Mouse (Mus musculus) C2C12 (cell line): ENCODE data around the gene Dhh. TPM values are rescaled to one million over a fixed set of nuclear protein-coding genes. Genes with fewer than 3 reads are reported as not detected.

Experiments
- polyA plus RNA-seq: library from polyadenylated mRNA; unstranded; fragments of >200 nt; fragmentation: generic; extraction: Trizol; gene quantifications from one replicate; pipeline ENCODE4 v1.2.1, GENCODE M21; 2012; ENCODE audit warnings: missing spikeins

Dhh gene
- polyA plus RNA-seq, 1 experiment = 0.16 TPM

Other genes with a start within 250 kb of the Dhh start
- 140 TPM for gene Ddx23, start 235.6 kb downstream of the Dhh start, polyA plus RNA-seq
- 10.5 TPM for gene Rnd1, start 221.1 kb downstream of the Dhh start, polyA plus RNA-seq
- gene Ccdc65, start 190.3 kb downstream of the Dhh start, polyA plus RNA-seq = 0.48 TPM
- 103 TPM for gene Fkbp11, start 170.3 kb downstream of the Dhh start, polyA plus RNA-seq
- 126 TPM for gene Arf3, start 135.3 kb downstream of the Dhh start, polyA plus RNA-seq
- gene Wnt10b, start 120.4 kb downstream of the Dhh start, polyA plus RNA-seq = 14.5 TPM
- 0.09 TPM for gene Wnt1, start 108.7 kb downstream of the Dhh start, polyA plus RNA-seq
- 0.11 TPM for gene Ddn, start 89.0 kb downstream of the Dhh start, polyA plus RNA-seq
- gene Prkag1, start 67.0 kb downstream of the Dhh start, polyA plus RNA-seq = 132 TPM
- gene Kmt2d, start 27.3 kb downstream of the Dhh start, polyA plus RNA-seq = 23.8 TPM
- gene Rhebl1, start 4.0 kb downstream of the Dhh start, polyA plus RNA-seq = 9.7 TPM
- gene Lmbr1l, start 19.7 kb upstream of the Dhh start, polyA plus RNA-seq = 18.0 TPM
- gene Tuba1b, start 36.0 kb upstream of the Dhh start, polyA plus RNA-seq = 3,512 TPM
- gene Gm49450, start 55.0 kb upstream of the Dhh start, polyA plus RNA-seq = 0.22 TPM
- 2,758 TPM for gene Tuba1a, start 55.2 kb upstream of the Dhh start, polyA plus RNA-seq
- 976 TPM for gene Tuba1c, start 131.4 kb upstream of the Dhh start, polyA plus RNA-seq
- gene Prph, start 156.6 kb upstream of the Dhh start, polyA plus RNA-seq = 1.3 TPM
- 49.0 TPM for gene Troap, start 176.0 kb upstream of the Dhh start, polyA plus RNA-seq
- gene C1ql4, start 189.3 kb upstream of the Dhh start, polyA plus RNA-seq = 0.07 TPM
- 0.74 TPM for gene Dnajc22, start 194.6 kb upstream of the Dhh start, polyA plus RNA-seq
- gene Spats2, start 227.4 kb upstream of the Dhh start, polyA plus RNA-seq = 25.4 TPM